Mouse (Mus musculus) olfactory bulb, adult 2 months (tissue): ENCODE measurements at regions not wholly inside any gene's neighbourhood (a gene's known extent, or its start where the extent isn't known, plus 50 kb on each side); places are given as distances from the start of the nearest gene placed in this dataset.

ENCODE experiments used
- CTCF ChIP-seq: fragments of 200-500 bp; IDR thresholded peaks from 2 replicates; pipeline ENCODE4 v1.5.1; 2012; ENCODE audit warnings: low read depth, mild to moderate bottlenecking, low read length, moderate library complexity; ENCODE audit not compliant: insufficient read depth
- POLR2A ChIP-seq: fragments of 200-500 bp; IDR thresholded peaks from 2 replicates; pipeline ENCODE4 v1.6.1; 2012; ENCODE audit warnings: mild to moderate bottlenecking, low read depth, low read length, moderate library complexity; ENCODE audit not compliant: insufficient read depth

GRCm38 (mm10) chr17:49359212-49359611 lies 69.0 kb upstream of the Mocs1 start:
- TF ChIP-seq CTCF (no peak), POLR2A (no peak)
